Mouse (Mus musculus): Measurements from ENCODE around the gene Fzd4. TPM values are rescaled to one million over a fixed set of nuclear protein-coding genes. Genes with fewer than 3 reads are reported as not detected.

The Fzd4 gene
- total and polyA plus RNA-seq, 2 experiments from 2014 or later = 2.1 to 4.7 TPM

DNA sequence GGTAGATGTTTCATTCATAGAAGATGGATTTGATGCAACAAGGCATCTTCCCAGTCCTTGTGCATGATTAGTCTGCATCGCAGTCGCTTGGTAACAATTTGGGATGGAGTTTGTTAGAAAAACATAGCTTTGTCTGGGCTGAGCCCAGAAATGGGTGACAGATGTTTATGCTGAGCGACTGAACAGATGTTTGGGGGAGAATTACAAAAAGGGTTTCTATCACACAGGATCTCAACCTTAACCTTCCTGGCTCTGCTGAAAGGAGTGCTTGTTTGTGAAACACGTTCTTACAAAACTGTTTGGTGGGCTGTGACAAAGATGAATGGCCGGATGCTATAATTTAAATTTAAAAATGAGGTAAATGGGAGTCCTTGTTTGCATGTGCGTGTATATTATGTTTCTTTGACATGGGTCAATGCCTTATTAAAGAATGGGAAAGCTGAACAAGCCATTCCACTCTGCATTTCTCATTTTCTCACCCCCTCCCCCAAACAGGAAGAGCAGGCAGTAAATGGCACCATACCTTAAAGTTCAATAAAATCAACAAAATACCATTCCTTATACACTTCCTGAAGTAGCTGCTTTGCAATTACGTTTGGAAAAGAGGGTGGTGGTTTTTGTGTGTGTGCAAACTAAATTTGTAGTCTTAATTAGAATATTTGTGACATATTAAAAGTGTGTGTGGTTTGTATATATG is 52.4 kb downstream of the Fzd4 start:
- no peak overlapping the region for H3K4me2 ChIP-seq (ENCODE audit: low read depth, low read length)
- no peak for ATAC-seq
- peak; percentile 17 for DNase-seq (ENCODE audit: low spot score)

DNA sequence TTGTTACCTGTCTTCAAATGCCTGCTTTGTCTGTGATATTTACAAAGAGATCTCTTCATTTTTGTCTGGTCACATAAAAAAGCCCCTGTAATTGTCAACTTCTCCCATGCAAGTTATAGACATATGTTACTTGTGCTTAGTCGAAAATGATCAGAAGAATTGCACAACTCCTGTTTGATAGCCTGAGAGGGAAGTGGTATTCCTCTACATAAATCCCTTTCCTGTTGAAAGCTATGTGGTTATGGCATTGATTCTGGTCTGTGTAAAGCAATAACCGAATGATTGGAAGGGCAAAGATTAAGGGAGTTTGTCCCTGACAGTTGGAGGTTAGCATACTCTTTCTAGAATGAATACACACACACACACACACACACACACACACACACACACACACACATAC is 55.5 kb downstream of the Fzd4 start:
- DNase-seq (ENCODE audit: low spot score) (no peak), ATAC-seq (no peak)
- H3K9ac ChIP-seq (replicated peaks; ENCODE audit: low read length) = no peak overlapping the region
- H3K4me2 ChIP-seq (ENCODE audit: low read depth, low read length) = no peak overlapping the region
- 0 out of 2 replicates have a peak, but pooled peaks cover 4% of the 10 kb centered on the region for H3K4me1 ChIP-seq (ENCODE audit: insufficient read depth, low read length)
- H3K4me3 ChIP-seq (ENCODE audit: low read length) = no peak overlapping the region
- no peaks in the 10 kb centered on the region for H3K9me3 ChIP-seq (ENCODE audit: low read length)
- no peak overlapping the region for H3K27ac ChIP-seq
- TF ChIP-seq CTCF (IDR thresholded peaks at IDR 0.05; ENCODE audit: low read depth) = no peak
- no peaks in the 10 kb centered on the region for H3K27me3 ChIP-seq (ENCODE audit: insufficient read depth, low read length)
- WGBS = 92% methylated on average over 2 of the region's 2 CpGs
- no peaks in the 10 kb centered on the region for H3K36me3 ChIP-seq (ENCODE audit: insufficient read depth, low read length)

More for the DNA sequence above, 52.4 kb downstream of the Fzd4 start:
- no peaks in the 10 kb centered on the region for H3K36me3 ChIP-seq (ENCODE audit: insufficient read depth, low read length)
- H3K27ac ChIP-seq = no peak overlapping the region
- no peaks in the 10 kb centered on the region for H3K9me3 ChIP-seq (ENCODE audit: low read length)
- no peak overlapping the region for H3K4me3 ChIP-seq (ENCODE audit: low read length)
- H3K9ac ChIP-seq (replicated peaks; ENCODE audit: low read length) = no peak overlapping the region
- no peak for TF ChIP-seq CTCF (IDR thresholded peaks at IDR 0.05; ENCODE audit: low read depth)
- 0 out of 2 replicates have a peak, but pooled peaks cover 4% of the 10 kb centered on the region for H3K4me1 ChIP-seq (ENCODE audit: insufficient read depth, low read length)
- H3K27me3 ChIP-seq (ENCODE audit: insufficient read depth, low read length) = no peaks in the 10 kb centered on the region
- WGBS = 40% methylated on average over 7 of the region's 7 CpGs

DNA sequence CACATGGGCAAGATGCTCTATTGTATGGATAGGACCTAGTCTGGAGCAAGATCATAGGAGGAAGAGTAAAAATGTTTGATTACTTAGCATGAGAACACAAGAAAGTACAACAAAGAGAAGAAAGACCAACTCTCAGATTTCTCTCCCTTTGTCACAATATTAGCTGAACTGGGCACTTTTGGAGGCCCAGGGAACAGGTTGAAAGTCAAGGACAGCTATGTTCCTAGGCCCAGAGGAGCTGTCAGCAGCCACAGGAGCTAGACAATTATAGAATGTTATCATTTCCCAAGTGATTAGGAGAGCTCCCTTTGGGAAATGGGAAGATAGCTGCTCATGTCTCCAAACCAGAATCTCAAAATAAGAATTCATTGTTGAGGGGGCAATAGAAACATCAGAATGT is 56.8 kb downstream of the Fzd4 start:
- no peak for TF ChIP-seq CTCF (IDR thresholded peaks at IDR 0.05; ENCODE audit: low read depth)
- H3K4me1 ChIP-seq (ENCODE audit: insufficient read depth, low read length) = 0 out of 2 replicates have a peak, but pooled peaks cover 4% of the 10 kb centered on the region
- no peak overlapping the region for H3K27ac ChIP-seq
- H3K4me2 ChIP-seq (ENCODE audit: low read depth, low read length) = no peak overlapping the region
- H3K27me3 ChIP-seq (ENCODE audit: insufficient read depth, low read length) = no peaks in the 10 kb centered on the region
- no peaks in the 10 kb centered on the region for H3K36me3 ChIP-seq (ENCODE audit: insufficient read depth, low read length)
- no peak overlapping the region for H3K4me3 ChIP-seq (ENCODE audit: low read length)
- no peak for ATAC-seq
- no peak overlapping the region for H3K9ac ChIP-seq (replicated peaks; ENCODE audit: low read length)
- H3K9me3 ChIP-seq (ENCODE audit: low read length) = no peaks in the 10 kb centered on the region
- DNase-seq (ENCODE audit: low spot score) = no peak

DNA sequence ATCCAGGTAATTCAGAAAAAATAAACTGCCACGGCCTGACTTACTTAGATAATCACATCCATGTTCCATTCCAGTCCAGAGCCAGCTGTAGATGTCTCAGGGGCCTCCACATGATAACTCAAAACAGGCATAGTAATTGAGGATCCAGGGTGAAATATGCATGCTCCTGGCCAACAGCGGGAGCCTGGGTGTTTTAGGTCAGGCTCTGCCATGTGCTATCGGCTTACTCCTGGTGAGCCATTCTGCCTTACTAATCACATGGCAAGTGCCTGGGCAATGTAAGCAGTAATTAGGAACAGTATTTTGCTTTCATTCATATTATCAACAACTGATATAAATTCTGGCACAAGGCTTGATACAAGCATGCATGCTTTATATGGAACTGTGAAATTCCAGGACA is 57.2 kb downstream of the Fzd4 start:
- Histone ChIP-seq H3K4me2 (ENCODE audit: low read depth, low read length) (no peak overlapping the region), H3K27me3 (ENCODE audit: insufficient read depth, low read length) (no peaks in the 10 kb centered on the region), H3K27ac (no peak overlapping the region), H3K4me3 (ENCODE audit: low read length) (no peak overlapping the region), H3K9ac (replicated peaks; ENCODE audit: low read length) (no peak overlapping the region), H3K9me3 (ENCODE audit: low read length) (no peaks in the 10 kb centered on the region), H3K4me1 (ENCODE audit: insufficient read depth, low read length) (0 out of 2 replicates have a peak, but pooled peaks cover 2% of the 10 kb centered on the region), H3K36me3 (ENCODE audit: insufficient read depth, low read length) (no peaks in the 10 kb centered on the region)
- WGBS = 45% methylated on average over 3 of the region's 3 CpGs
- no peak for TF ChIP-seq CTCF (IDR thresholded peaks at IDR 0.05; ENCODE audit: low read depth)
- ATAC-seq (no peak), DNase-seq (ENCODE audit: low spot score) (no peak)

Other genes starting within 250 kb of the Fzd4 start
- gene Tmem135, start 133 bp upstream of the Fzd4 start, total RNA-seq (2014; rRNA removed) = 24.3 and 31.4 TPM in 2 replicates
- gene Tmem135, start 133 bp upstream of the Fzd4 start, polyA plus RNA-seq (2015; fragmentation: Nextera tagmentation; extraction: Ambion mirVana) = 31.8 and 33.5 TPM in 2 replicates
- gene Prss23, start 122.8 kb downstream of the Fzd4 start, total RNA-seq (2014; rRNA removed) = 29.1 and 32.3 TPM in 2 replicates
- gene Prss23, start 122.8 kb downstream of the Fzd4 start, polyA plus RNA-seq (2015; fragmentation: Nextera tagmentation; extraction: Ambion mirVana) = 15.4 and 18.6 TPM in 2 replicates
- 23.6 and 38.1 TPM in 2 replicates for gene Me3, start 228.0 kb downstream of the Fzd4 start, total RNA-seq (2014; rRNA removed)
- gene Me3, start 228.0 kb downstream of the Fzd4 start, polyA plus RNA-seq (2015; fragmentation: Nextera tagmentation; extraction: Ambion mirVana) = 28.0 and 30.1 TPM in 2 replicates

Data from hindbrain, postnatal 0 days (tissue).